Mouse (Mus musculus) adrenal gland, adult 8-10 months (tissue): ENCODE data around the gene Slc25a15. TPM values are rescaled to one million over a fixed set of nuclear protein-coding genes. Genes with fewer than 3 reads are reported as not detected.

Experiments
- DNase-seq: peaks from one replicate; pipeline ENCODE4 v3.0.0; 2022
- total RNA-seq, 4 experiments: library from RNA; stranded (reverse); gene quantifications; 2 replicates each; pipeline ENCODE4 v1.2.4; 2022

The Slc25a15 gene
- 10 to 100 TPM; 13.5 to 14.2 (median 13.9) TPM for total RNA-seq

- DNase-seq = peak; percentile 81
Observed at GRCm38 (mm10) chr8:22398142-22398951, at the start of gene Slc25a15. TSS of gene Slc25a15 (minus strand) at chr8:22398597.

GRCm38 (mm10) chr8:22411971-22412370 lies 13.6 kb upstream of the Slc25a15 start:
- DNase-seq = no peak

DNA sequence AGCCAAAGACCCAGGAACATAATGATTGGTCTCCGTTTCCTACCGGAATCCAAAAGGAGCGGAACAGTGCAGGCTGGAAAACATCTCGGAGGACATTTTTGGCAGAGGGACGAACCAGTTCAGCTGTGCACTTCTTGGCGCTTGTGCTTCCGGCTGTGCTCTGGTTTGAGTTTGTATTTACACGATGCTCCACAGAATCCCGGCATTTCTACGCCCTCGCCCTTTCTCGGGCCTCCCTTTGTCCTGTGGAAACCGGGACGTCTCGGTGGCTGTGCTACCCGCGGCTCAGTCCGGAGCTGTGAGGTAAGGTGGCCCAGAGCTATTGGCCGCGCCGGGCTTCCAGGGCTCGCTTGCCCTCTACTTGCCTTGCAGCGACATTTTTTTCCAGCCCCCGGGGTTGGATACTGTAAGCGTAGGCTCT lies 12.9 kb upstream of the Slc25a15 start, which contains the start of gene Mrps31:
Gene Mrps31 (plus strand): TSS at position 80 of the 421 bp plus-strand sequence.
- DNase-seq = peak; percentile 74

DNA sequence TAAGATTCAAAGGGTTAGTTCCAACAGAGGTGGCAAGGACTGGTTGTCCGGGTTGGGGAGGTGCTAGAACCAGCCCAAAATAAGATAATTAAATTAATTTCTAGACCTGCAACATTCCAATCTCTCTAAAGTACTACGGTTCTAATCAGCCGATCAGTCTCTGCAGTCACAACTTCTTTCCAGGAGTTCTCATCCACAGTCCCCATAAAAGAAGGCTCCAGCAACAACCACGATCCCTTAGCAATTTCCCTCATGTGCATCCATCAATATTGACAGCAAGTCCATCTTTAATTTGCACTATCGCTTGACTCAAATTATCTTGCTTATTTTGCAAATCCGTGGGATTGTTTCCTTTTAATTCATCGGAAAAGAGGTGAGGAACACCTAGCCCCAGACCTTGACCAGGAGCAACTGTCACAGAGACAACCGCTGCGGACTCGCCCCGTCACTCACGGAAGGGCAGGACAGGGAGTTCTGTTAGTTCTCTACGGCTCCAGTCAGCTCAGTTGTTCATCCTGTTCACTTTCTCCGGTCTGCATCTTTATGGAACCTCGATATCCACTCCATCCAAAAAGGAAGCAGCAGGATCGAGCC lies 12.4 kb upstream of the Slc25a15 start:
- DNase-seq = no peak

- DNase-seq = no peak
Observed at GRCm38 (mm10) chr8:22405733-22406132, 7.3 kb upstream of the Slc25a15 start.

DNA sequence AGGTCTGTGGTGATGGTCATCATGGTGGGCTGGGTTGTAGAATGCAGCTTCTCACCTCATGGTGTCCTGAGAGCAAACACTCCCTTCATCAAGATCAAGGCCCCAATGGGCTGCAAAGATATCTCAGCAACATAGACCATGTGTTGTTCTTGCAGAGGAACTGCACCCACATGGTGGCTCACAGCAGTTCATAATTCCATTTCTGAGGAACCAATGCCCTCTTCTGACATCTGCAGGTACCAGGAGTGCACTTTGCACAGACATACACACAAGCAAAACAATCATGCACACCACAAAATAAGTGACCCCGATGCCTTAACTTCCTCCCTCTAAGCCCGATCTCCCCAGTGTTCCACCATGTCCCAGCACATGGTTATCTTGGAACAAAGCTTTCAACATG lies 4.8 kb upstream of the Slc25a15 start:
- DNase-seq = no peak

- DNase-seq = no peak
Observed at GRCm38 (mm10) chr8:22400593-22400992, 2.2 kb upstream of the Slc25a15 start.

DNA sequence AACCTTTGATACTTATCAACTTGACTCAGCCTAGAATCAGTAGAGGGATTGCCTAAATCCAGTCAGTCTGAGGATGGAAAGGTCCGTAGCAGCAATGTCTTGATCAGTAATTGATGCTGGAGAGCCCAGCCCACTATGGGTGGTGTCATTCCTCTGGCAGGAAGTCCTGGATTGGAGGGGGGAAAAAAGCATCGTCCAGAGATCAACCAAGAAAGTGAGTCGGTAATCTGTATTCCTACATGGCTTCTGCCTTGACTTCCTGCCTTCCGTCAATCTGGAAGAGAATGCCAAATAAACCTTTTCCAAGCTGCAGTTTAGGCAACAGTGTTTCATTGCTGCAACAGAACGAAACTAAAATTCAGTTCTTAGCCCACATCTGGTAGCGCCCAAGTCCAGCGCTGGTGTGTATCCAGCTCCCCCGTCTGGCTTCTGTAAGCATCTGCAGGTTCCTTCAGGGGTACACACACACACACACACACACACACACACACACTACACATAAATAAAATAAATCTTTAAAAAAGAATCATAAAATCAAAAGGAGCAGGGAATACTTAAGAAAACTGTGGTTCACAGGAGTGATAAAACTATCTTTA lies 986 bp upstream of the Slc25a15 start:
- no peak for DNase-seq

GRCm38 (mm10) chr8:22397811-22398141 lies 621 bp downstream of the Slc25a15 start:
- DNase-seq = peak; percentile 8

DNA sequence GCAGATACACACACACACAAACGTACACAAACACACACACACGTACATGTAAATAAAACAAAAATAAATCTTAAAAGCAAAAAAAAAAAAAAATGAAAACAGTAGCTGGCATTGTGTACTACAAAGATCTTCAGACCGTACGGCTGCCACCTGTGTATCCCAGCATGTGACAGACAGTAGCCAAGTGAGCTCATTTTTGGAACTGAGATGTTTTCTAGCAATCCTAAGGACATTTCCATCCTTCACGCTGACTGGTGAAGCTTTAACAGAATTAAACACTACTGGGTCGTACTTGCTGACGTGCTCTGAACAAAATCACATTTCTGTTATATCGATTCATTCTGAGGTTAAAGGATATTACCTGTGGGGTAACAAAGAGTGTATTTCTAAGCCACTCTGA lies 3.1 kb downstream of the Slc25a15 start:
- DNase-seq = no peak

GRCm38 (mm10) chr8:22394471-22394870 lies 3.9 kb downstream of the Slc25a15 start:
- no peak for DNase-seq

DNA sequence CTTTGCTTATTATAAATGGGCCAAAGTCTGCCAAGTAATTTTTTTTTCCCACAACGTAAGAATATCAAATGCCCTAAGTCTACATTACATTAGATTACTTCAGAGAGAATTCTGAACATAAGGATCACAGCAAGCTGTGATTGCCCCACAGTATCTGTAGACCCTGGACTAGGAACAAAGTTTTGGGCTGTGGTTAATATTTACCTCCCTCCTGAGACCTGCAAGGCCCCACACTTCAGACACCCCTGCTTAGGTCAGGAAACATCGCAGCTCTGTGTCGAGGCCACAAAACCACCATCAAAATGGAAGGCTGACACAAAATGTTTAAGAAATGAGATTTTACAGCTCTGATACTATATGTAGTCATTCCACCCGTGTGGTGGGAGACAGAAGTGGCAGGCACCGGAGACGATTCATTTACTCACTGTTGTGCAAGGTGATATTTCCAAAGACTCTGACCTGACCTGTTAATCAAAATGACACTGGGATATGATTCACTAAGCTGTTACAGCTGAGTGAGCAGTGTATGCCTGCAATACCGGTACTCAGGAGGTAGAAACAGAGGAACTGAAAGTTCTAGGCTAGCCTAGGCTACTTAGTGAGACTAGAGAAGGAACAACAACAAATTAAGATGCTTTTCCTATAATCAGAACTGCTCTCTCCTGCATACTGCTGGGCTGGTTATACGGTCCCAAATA lies 7.5 kb downstream of the Slc25a15 start:
- DNase-seq = no peak

- no peak for DNase-seq
Observed at GRCm38 (mm10) chr8:22389874-22390273, 8.5 kb downstream of the Slc25a15 start.

DNA sequence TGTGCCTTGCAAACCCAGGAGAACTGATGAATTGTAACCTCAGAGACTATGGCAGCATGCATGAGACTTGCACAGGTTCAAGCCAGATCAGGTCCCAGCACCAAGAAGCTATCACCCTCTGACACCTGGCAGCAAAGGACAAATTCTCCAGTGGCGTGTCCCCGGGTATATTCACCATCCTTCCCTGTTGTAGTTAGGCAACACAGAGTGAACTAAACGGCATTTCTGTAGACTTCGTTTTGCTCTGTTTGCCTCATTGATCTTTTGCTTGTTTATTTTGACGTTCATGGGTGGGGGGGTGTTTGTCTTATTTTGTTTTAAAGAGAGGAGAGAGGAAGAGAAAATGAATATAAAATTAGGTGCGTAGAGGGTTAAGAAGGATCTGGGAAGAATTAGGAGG lies 13.2 kb downstream of the Slc25a15 start:
- no peak for DNase-seq

- no peak for DNase-seq
Observed at GRCm38 (mm10) chr8:22382824-22383595, 15.4 kb downstream of the Slc25a15 start.

DNA sequence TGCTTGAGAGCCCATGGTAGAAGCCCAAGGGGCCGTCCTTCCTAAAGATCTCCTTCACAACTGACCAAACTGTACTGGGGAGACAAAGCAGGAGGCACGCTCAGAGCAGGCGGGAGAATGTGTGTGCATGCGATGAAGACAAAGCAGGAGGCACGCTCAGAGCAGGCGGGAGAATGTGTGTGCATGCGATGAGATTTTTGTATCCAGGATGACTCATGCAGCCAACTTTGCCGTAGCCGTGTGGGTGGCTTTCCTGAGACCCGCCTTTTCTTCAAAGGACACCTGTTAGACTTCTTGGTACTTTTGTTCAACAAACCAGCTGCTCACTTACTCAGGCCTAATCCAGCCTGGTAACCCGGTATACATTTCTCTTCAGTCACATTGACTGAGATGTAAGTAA lies 17.5 kb downstream of the Slc25a15 start:
- DNase-seq = no peak

GRCm38 (mm10) chr8:22376903-22377302 lies 21.5 kb downstream of the Slc25a15 start:
- DNase-seq = peak; percentile 20

DNA sequence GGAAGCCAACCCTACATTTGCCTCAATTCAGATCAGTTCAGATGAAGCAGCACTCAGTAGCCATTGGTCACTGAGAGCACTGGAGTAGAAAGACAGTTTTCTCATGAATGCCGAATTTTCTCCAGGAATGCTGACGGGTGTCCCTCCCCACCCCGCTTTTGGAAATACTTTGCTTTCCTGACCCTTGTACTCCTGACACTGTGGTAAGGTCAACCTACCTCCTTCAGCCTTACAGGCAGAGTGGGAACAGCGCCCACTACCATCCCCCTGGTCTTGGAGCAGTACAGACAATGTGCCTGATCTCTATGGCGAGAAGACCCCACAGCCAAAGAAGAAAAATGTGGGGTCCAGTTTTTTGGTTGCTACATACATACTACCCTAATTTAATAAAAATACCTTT lies 22.1 kb downstream of the Slc25a15 start:
- DNase-seq = no peak

DNA sequence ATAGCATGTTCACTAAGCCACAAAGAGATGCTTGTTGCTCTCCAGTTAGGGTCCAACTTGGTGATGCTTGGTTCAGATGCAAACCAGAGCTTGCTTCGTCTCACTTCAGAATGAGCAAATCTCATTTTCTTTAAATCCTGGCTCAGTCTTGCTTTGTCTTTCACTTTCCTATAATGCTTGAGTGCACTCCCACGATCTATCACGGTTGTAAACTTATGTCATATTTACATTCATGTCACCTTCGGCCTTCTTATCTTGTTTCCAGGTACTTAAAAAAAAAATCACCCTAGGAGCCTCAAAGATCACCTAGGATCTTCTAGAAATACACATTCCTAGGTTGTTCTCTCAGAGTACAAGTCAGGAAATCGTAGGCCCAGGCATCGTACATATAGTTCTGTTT lies 38.5 kb downstream of the Slc25a15 start:
- DNase-seq = no peak

DNA sequence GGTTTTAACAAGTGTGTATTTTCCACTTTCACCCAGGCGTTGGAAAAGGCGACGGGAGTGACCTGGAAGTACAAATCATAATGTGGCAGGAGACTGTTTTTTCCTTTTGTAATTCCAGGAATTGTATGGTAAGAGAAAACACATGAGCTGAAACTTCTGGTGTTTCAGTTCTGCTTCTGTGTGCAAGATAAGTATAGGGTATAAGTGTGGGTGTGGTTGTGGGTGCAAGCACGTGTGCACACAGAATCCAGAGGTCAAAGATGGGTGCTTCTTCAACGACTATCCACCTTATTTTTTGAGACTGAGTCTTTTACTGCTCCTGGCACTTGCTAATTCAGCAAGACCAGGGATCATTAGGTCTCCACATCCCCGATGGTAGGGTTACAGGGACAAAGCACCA lies 39.0 kb downstream of the Slc25a15 start:
- DNase-seq = no peak

- DNase-seq = no peak
Observed at GRCm38 (mm10) chr8:22335426-22335825, 63.0 kb downstream of the Slc25a15 start.
